In genomic region chr6:125743203-125744100, GRCm38 (mm10) we compare ENCODE assay signal across 14 mouse cellular contexts. TPM values are rescaled to one million over a fixed set of nuclear protein-coding genes. Genes with fewer than 3 reads are reported as not detected.
DNase-seq lines count a peak whose midpoint lies in the region; ATAC-seq and TF ChIP-seq lines count a peak whose summit lies in the region.
"Had no signal": no experiment of that assay in that cellular context is flagged by ENCODE, and none has a peak within 500 bp of the region (broad histone marks: within the 10 kb centered on the region; RNA-seq: fewer than 3 reads in every experiment).

No protein-coding gene starts in this region.

- intact Hi-C loops in gastrocnemius, adult 2 months (cut with DNase I) = no loop called here

- H3K9ac ChIP-seq in forebrain, embryonic 13.5 days = no peak overlapping the region
- H3K9ac ChIP-seq: heart, embryonic 13.5 days; hindbrain, embryonic 15.5 days had no signal

- no peaks in the 10 kb centered on the region for H3K36me3 ChIP-seq in forebrain, embryonic 13.5 days (ENCODE audit: poor library complexity, severe bottlenecking)
- H3K36me3 ChIP-seq: G1E; heart, embryonic 13.5 days; hindbrain, embryonic 15.5 days had no signal

- DNase-seq in gastrocnemius, adult 2 months = no peak
- DNase-seq in gastrocnemius, postnatal 10 days = no peak
- DNase-seq in layer of hippocampus, adult 9-11 months = peak; percentile 18
- no peak for DNase-seq in layer of hippocampus, postnatal 14 days (ENCODE audit: low spot score in 2 of 2)
- DNase-seq in 416B (ENCODE audit: low read depth) = peak; percentile 40
- no peak for DNase-seq in urinary bladder, postnatal 4 days (ENCODE audit: low spot score in 2 of 2)
- DNase-seq: cerebellum, adult 9-10 months; liver had no signal

- ATAC-seq in granulocyte monocyte progenitor cell, adult 5-6 weeks (replicated peaks; ENCODE audit: poor library complexity, severe bottlenecking) = peak; percentile 52
- ATAC-seq in forebrain, embryonic 13.5 days = no peak

- no peaks in the 10 kb centered on the region for H3K9me3 ChIP-seq in forebrain, embryonic 13.5 days (replicated peaks)
- H3K9me3 ChIP-seq: heart, embryonic 13.5 days; hindbrain, embryonic 15.5 days; megakaryocyte, embryonic 14.5 days had no signal

- no peaks in the 10 kb centered on the region for H3K4me1 ChIP-seq in forebrain, embryonic 13.5 days
- H3K4me1 ChIP-seq: heart, embryonic 13.5 days; hindbrain, embryonic 15.5 days had no signal

- 94% methylated on average over 10 of the region's 10 CpGs for WGBS in forebrain, embryonic 13.5 days

- H3K4me3 ChIP-seq in gastrocnemius, adult 2 months = no peak overlapping the region
- H3K4me3 ChIP-seq in forebrain, embryonic 13.5 days = no peak overlapping the region
- H3K4me3 ChIP-seq: heart, embryonic 13.5 days; hindbrain, embryonic 15.5 days; megakaryocyte, embryonic 14.5 days had no signal

- H3K27ac ChIP-seq in gastrocnemius, adult 2 months = no peak overlapping the region
- no peak overlapping the region for H3K27ac ChIP-seq in forebrain, embryonic 13.5 days
- H3K27ac ChIP-seq: heart, embryonic 13.5 days; hindbrain, embryonic 15.5 days had no signal

- H3K4me2 ChIP-seq in forebrain, embryonic 13.5 days = no peak overlapping the region
- H3K4me2 ChIP-seq: heart, embryonic 13.5 days; hindbrain, embryonic 15.5 days had no signal

- no peaks in the 10 kb centered on the region for H3K27me3 ChIP-seq in forebrain, embryonic 13.5 days
- H3K27me3 ChIP-seq: hindbrain, embryonic 15.5 days had no signal

- peak; percentile 47 for TF ChIP-seq CTCF in gastrocnemius, adult 2 months (IDR thresholded peaks at IDR 0.05)

RNA-seq across cellular contexts. Expression of gene Ano2, which starts 53.2 kb away (rescaled TPM):
- total RNA-seq in gastrocnemius, adult 2 months (2021) = not detected
- total RNA-seq in gastrocnemius, postnatal 10 days (2021) = under 1 TPM; 0.12 to 0.14 TPM
- total RNA-seq in layer of hippocampus, postnatal 14 days (2021) = 1 to 10 TPM; 3.1 to 4.4 TPM
- total RNA-seq in granulocyte monocyte progenitor cell, adult 5-6 weeks (2014; fragmentation: Nextera tagmentation) = not detected in 2 replicates
- total RNA-seq in granulocyte monocyte progenitor cell, adult 5-6 weeks (2017) = not detected in 2 replicates
- 0.19 TPM in 1 of 2 replicates, not detected in the other for polyA plus RNA-seq in forebrain, embryonic 13.5 days (2015; fragmentation: Nextera tagmentation; extraction: Ambion mirVana)
- polyA plus RNA-seq: G1E had no signal

Comparison
In these comparisons a context has a peak if more than half of its experiments do, and no peak if none do; other contexts are left out.
1. DNase-seq: peak in layer of hippocampus, adult 9-11 months (single experiment) and 416B (single experiment); none in gastrocnemius, adult 2 months (single experiment), gastrocnemius, postnatal 10 days (single experiment), layer of hippocampus, postnatal 14 days (0 of 2) and urinary bladder, postnatal 4 days (0 of 2).